Mouse (Mus musculus): ENCODE measurements around the gene Arhgap10. TPM values are rescaled to one million over a fixed set of nuclear protein-coding genes. Genes with fewer than 3 reads are reported as not detected.

Arhgap10 gene
- polyA plus RNA-seq, 1 experiment from 2014 or later = 3.9 TPM

GRCm38 (mm10) chr8:77419731-77420130 is 98.0 kb downstream of the Arhgap10 start:
- H3K9me3 ChIP-seq (ENCODE audit: low read length) = no peaks in the 10 kb centered on the region
- H3K4me3 ChIP-seq (ENCODE audit: low read depth, low read length) = no peak overlapping the region
- no peak overlapping the region for H3K9ac ChIP-seq (replicated peaks)
- H3K36me3 ChIP-seq (replicated peaks; ENCODE audit: insufficient read depth, low read length) = peaks cover 8% of the 10 kb centered on the region; the same call in 1 of the 2 replicates
- peaks cover 11% of the 10 kb centered on the region for H3K4me1 ChIP-seq (ENCODE audit: insufficient read depth)
- H3K27ac ChIP-seq (ENCODE audit: low read depth) = no peak overlapping the region
- H3K27me3 ChIP-seq (ENCODE audit: insufficient read depth, low read length) = no peaks in the 10 kb centered on the region
- no peak for ATAC-seq
- peak; percentile 71 for DNase-seq
- no peak overlapping the region for H3K4me2 ChIP-seq (ENCODE audit: low read depth, low read length)
- TF ChIP-seq CTCF (IDR thresholded peaks at IDR 0.05; ENCODE audit: low read depth) = peak; percentile 86
- TF ChIP-seq EP300 (IDR thresholded peaks at IDR 0.05; ENCODE audit: low read depth) = no peak
- WGBS (ENCODE audit: insufficient replicate concordance) = 47% methylated on average over 4 of the region's 4 CpGs

GRCm38 (mm10) chr8:77416738-77417137 is 101.0 kb downstream of the Arhgap10 start:
- no peak overlapping the region for H3K9ac ChIP-seq (replicated peaks)
- WGBS (ENCODE audit: insufficient replicate concordance) = 29% methylated on average over 5 of the region's 5 CpGs
- H3K4me2 ChIP-seq (ENCODE audit: low read depth, low read length) = no peak overlapping the region
- no peaks in the 10 kb centered on the region for H3K27me3 ChIP-seq (ENCODE audit: insufficient read depth, low read length)
- no peaks in the 10 kb centered on the region for H3K9me3 ChIP-seq (ENCODE audit: low read length)
- no peak overlapping the region for H3K4me3 ChIP-seq (ENCODE audit: low read depth, low read length)
- no peak for ATAC-seq
- peaks cover 18% of the 10 kb centered on the region for H3K36me3 ChIP-seq (replicated peaks; ENCODE audit: insufficient read depth, low read length)
- TF ChIP-seq CTCF (IDR thresholded peaks at IDR 0.05; ENCODE audit: low read depth) (no peak), EP300 (IDR thresholded peaks at IDR 0.05; ENCODE audit: low read depth) (no peak)
- DNase-seq = no peak
- H3K4me1 ChIP-seq (ENCODE audit: insufficient read depth) = no peaks in the 10 kb centered on the region
- no peak overlapping the region for H3K27ac ChIP-seq (ENCODE audit: low read depth)

- H3K4me2 ChIP-seq (ENCODE audit: low read depth, low read length) = no peak overlapping the region
- no peaks in the 10 kb centered on the region for H3K9me3 ChIP-seq (ENCODE audit: low read length)
- 83% methylated on average over 4 of the region's 5 CpGs for WGBS (ENCODE audit: insufficient replicate concordance)
- no peak for DNase-seq
- H3K27ac ChIP-seq (ENCODE audit: low read depth) = no peak overlapping the region
- ATAC-seq = no peak
- TF ChIP-seq EP300 (IDR thresholded peaks at IDR 0.05; ENCODE audit: low read depth) (no peak), CTCF (IDR thresholded peaks at IDR 0.05; ENCODE audit: low read depth) (no peak)
- H3K27me3 ChIP-seq (ENCODE audit: insufficient read depth, low read length) = no peaks in the 10 kb centered on the region
- H3K4me1 ChIP-seq (ENCODE audit: insufficient read depth) = no peaks in the 10 kb centered on the region
- H3K9ac ChIP-seq (replicated peaks) = no peak overlapping the region
- no peak overlapping the region for H3K4me3 ChIP-seq (ENCODE audit: low read depth, low read length)
- peaks cover 20% of the 10 kb centered on the region for H3K36me3 ChIP-seq (replicated peaks; ENCODE audit: insufficient read depth, low read length)
Measured at GRCm38 (mm10) chr8:77416034-77416433, 101.7 kb downstream of the Arhgap10 start.

DNA sequence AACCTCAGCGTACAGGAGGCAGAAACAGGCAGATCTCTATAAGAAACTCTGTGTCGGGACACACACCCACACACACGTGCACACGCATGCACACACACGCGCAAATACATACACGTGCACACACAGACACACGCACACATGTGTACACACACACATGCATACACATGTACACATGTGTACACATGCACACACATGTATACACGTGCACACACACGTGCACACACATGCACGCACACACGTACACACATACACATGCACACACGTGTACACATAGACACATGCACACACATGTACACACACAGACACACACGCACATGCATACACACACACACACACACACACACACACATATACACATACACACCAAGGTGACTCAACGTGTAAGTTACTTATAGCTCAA is 106.5 kb downstream of the Arhgap10 start:
- 91% methylated on average over 15 of the region's 15 CpGs for WGBS (ENCODE audit: insufficient replicate concordance)
- no peaks in the 10 kb centered on the region for H3K9me3 ChIP-seq (ENCODE audit: low read length)
- H3K4me2 ChIP-seq (ENCODE audit: low read depth, low read length) = no peak overlapping the region
- H3K4me1 ChIP-seq (ENCODE audit: insufficient read depth) = no peaks in the 10 kb centered on the region
- no peak overlapping the region for H3K27ac ChIP-seq (ENCODE audit: low read depth)
- peaks cover 21% of the 10 kb centered on the region for H3K36me3 ChIP-seq (replicated peaks; ENCODE audit: insufficient read depth, low read length)
- H3K27me3 ChIP-seq (ENCODE audit: insufficient read depth, low read length) = no peaks in the 10 kb centered on the region
- DNase-seq (no peak), ATAC-seq (no peak)
- no peak for TF ChIP-seq CTCF (IDR thresholded peaks at IDR 0.05; ENCODE audit: low read depth)
- no peak for TF ChIP-seq EP300 (IDR thresholded peaks at IDR 0.05; ENCODE audit: low read depth)
- H3K4me3 ChIP-seq (ENCODE audit: low read depth, low read length) = no peak overlapping the region
- H3K9ac ChIP-seq (replicated peaks) = no peak overlapping the region

DNA sequence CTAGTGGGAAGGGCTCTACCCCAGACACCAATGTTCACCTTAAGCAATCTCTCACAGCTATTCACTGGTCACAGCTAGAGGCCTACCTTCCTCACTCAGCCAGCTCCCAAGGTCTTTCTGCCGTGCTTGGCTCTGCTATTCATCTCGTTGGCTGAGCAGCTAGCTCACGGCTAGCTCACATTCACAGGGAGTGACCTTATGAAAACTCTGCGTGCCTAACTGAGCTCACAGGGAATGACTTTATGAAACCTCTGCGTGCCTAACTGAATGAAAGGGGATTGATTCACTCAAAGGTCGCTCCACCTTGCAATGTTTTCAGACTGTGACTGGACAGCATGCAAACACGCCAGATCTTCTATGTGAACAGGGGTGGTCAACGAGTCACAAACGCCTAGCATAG is 107.4 kb downstream of the Arhgap10 start:
- no peak for DNase-seq
- Histone ChIP-seq H3K9ac (replicated peaks) (no peak overlapping the region), H3K27me3 (ENCODE audit: insufficient read depth, low read length) (no peaks in the 10 kb centered on the region), H3K4me2 (ENCODE audit: low read depth, low read length) (no peak overlapping the region), H3K4me1 (ENCODE audit: insufficient read depth) (no peaks in the 10 kb centered on the region), H3K4me3 (ENCODE audit: low read depth, low read length) (no peak overlapping the region), H3K27ac (ENCODE audit: low read depth) (no peak overlapping the region), H3K9me3 (ENCODE audit: low read length) (no peaks in the 10 kb centered on the region), H3K36me3 (replicated peaks; ENCODE audit: insufficient read depth, low read length) (peaks cover 21% of the 10 kb centered on the region)
- peak; percentile 53 for ATAC-seq
- 78% methylated on average over 9 of the region's 9 CpGs for WGBS (ENCODE audit: insufficient replicate concordance)
- TF ChIP-seq EP300 (IDR thresholded peaks at IDR 0.05; ENCODE audit: low read depth) (no peak), CTCF (IDR thresholded peaks at IDR 0.05; ENCODE audit: low read depth) (no peak)

DNA sequence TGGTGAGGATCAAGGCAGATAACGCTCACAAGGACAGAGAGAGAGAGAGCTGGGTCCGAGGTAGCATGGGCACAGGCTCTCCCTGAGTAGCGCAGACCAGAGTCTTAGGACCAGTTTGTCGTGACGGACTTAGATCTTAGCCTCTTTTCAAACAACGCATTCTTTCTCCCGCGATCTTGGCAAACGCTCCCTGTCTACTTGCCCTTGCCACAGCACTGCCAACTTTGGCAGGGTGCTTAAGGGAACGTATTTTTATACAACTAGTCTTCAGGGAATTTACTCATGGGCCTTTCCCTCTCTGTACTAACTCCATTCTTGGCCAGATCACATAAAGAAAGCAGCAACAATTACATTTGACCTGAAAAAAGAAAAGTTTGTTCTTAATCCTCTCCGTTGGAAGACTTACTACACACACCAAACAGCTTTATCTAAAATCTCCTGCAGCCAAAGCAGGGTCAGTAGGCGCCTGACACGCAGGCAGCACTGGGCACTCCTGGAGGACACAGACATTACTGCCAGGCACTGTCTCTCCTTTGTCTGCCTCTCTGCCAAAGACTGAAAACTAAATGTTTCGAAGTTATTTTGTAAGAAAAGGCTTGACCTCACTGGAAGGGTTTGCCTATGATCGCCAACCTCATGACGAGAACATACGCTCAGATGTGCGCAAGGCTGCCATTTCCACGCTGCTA is 109.1 kb downstream of the Arhgap10 start:
- WGBS (ENCODE audit: insufficient replicate concordance) = 88% methylated on average over 19 of the region's 19 CpGs
- H3K9ac ChIP-seq (replicated peaks) = no peak overlapping the region
- no peak for ATAC-seq

More for the DNA sequence above, 109.1 kb downstream of the Arhgap10 start:
- Histone ChIP-seq H3K4me3 (ENCODE audit: low read depth, low read length) (no peak overlapping the region), H3K27ac (ENCODE audit: low read depth) (no peak overlapping the region), H3K36me3 (replicated peaks; ENCODE audit: insufficient read depth, low read length) (peaks cover 21% of the 10 kb centered on the region), H3K4me2 (ENCODE audit: low read depth, low read length) (no peak overlapping the region), H3K27me3 (ENCODE audit: insufficient read depth, low read length) (no peaks in the 10 kb centered on the region), H3K4me1 (ENCODE audit: insufficient read depth) (no peaks in the 10 kb centered on the region), H3K9me3 (ENCODE audit: low read length) (no peaks in the 10 kb centered on the region)
- TF ChIP-seq EP300 (IDR thresholded peaks at IDR 0.05; ENCODE audit: low read depth) (no peak), CTCF (IDR thresholded peaks at IDR 0.05; ENCODE audit: low read depth) (no peak)
- DNase-seq = no peak

All from liver, postnatal 0 days (tissue).